10 mouse cellular contexts compared by ENCODE assay signal in the genomic region with DNA sequence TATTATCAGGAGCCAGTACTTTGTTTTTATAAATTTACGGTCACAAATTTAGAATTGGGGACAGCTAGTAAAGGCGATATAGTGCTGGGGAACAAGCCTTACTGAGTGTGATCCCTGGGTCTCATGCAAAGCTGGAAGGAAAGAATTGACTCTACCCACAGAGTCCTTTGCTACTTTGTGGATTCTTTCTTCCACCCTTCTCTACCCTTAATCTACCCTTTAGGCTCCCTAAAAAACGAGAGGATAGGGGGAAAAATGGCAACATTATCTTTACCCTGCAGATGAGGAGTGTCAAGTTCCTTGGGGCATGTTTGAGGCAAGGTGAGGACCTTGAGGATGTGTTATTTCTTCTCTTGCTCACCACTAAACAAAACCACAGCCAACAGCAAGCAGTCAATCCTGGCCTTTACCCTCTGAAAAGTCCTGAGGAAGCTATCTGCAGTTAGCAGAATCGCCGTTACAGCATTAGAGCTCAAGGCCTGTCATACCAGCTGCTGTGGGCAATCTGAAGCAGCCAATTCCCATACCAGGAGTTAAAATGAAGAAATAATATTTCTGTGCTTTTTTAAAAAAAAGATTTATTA. TPM values are rescaled to one million over a fixed set of nuclear protein-coding genes. Genes with fewer than 3 reads are reported as not detected.
A peak's percentile ranks its signal among the peaks of the same experiment; 100 is the strongest.
DNase-seq lines count a peak whose midpoint lies in the region; ATAC-seq and TF ChIP-seq lines count a peak whose summit lies in the region.
"Had no signal": no experiment of that assay in that cellular context is flagged by ENCODE, and none has a peak within 500 bp of the region (broad histone marks: within the 10 kb centered on the region; RNA-seq: fewer than 3 reads in every experiment).

No protein-coding gene starts in this region.

- peaks cover 7% of the 10 kb centered on the region; the same call in 1 of the 2 replicates for H3K4me1 ChIP-seq in heart, embryonic 11.5 days (ENCODE audit: control insufficient read depth, insufficient read depth, low read length)
- H3K4me1 ChIP-seq in G1E (ENCODE audit: insufficient read depth, low read depth, low read length): peaks cover 24% of the 10 kb centered on the region
- peaks cover 4% of the 10 kb centered on the region; the same call in 1 of the 2 replicates for H3K4me1 ChIP-seq in hindbrain, embryonic 11.5 days (replicated peaks; ENCODE audit: control insufficient read depth, insufficient read depth, low read length)

- peak overlapping the region; percentile 98 for H3K9ac ChIP-seq in heart, embryonic 11.5 days (ENCODE audit: low read depth, low read length)
- H3K9ac ChIP-seq in hindbrain, embryonic 11.5 days (ENCODE audit: low read depth, low read length): peak overlapping the region; percentile 78

- peak overlapping the region; percentile 91 for H3K4me2 ChIP-seq in heart, embryonic 11.5 days
- H3K4me2 ChIP-seq in hindbrain, embryonic 11.5 days (replicated peaks; ENCODE audit: low read depth, low read length): peak overlapping the region; percentile 48

- no peak overlapping the region for H3K27ac ChIP-seq in heart, embryonic 11.5 days (ENCODE audit: low read depth, low read length)
- H3K27ac ChIP-seq in hindbrain, embryonic 11.5 days (ENCODE audit: low read depth, low read length): no peak overlapping the region

- intact Hi-C loops in heart, postnatal 14 days (cut with DNase I): no loop called here
- intact Hi-C loops in left cerebral cortex, postnatal 36 days (cut with DNase I): no loop called here

- H3K9me3 ChIP-seq in heart, embryonic 11.5 days (replicated peaks; ENCODE audit: control insufficient read depth, low read length): no peaks in the 10 kb centered on the region
- no peaks in the 10 kb centered on the region for H3K9me3 ChIP-seq in G1E (replicated peaks)
- no peaks in the 10 kb centered on the region for H3K9me3 ChIP-seq in hindbrain, embryonic 11.5 days (ENCODE audit: control insufficient read depth, low read length)

- ATAC-seq in heart, embryonic 11.5 days (replicated peaks; ENCODE audit: insufficient number of reproducible peaks, low FRiP score, low TSS enrichment): no peak
- no peak for ATAC-seq in G1E (ENCODE audit: extremely low read depth, insufficient number of reproducible peaks, low FRiP score, poor library complexity, severe bottlenecking)
- no peak for ATAC-seq in hindbrain, embryonic 11.5 days (ENCODE audit: low FRiP score)
- ATAC-seq in megakaryocyte-erythroid progenitor cell, adult 5-6 weeks (replicated peaks; ENCODE audit: low FRiP score, low TSS enrichment, poor library complexity, severe bottlenecking): peak; percentile 59

- no peak for TF ChIP-seq CTCF in G1E (IDR thresholded peaks at IDR 0.05; ENCODE audit: low read depth, low read length)

- no peaks in the 10 kb centered on the region for H3K36me3 ChIP-seq in heart, embryonic 11.5 days (ENCODE audit: control insufficient read depth, insufficient read depth, low read length)
- H3K36me3 ChIP-seq in G1E (replicated peaks): peaks cover 26% of the 10 kb centered on the region
- no peaks in the 10 kb centered on the region for H3K36me3 ChIP-seq in hindbrain, embryonic 11.5 days (ENCODE audit: control insufficient read depth, insufficient read depth, low read length)

- no peaks in the 10 kb centered on the region for H3K27me3 ChIP-seq in heart, embryonic 11.5 days (ENCODE audit: control insufficient read depth, insufficient read depth, low read length)
- H3K27me3 ChIP-seq in G1E (ENCODE audit: insufficient read depth, low read length): no peaks in the 10 kb centered on the region
- H3K27me3 ChIP-seq in hindbrain, embryonic 11.5 days (ENCODE audit: control insufficient read depth, insufficient read depth, low read length): no peaks in the 10 kb centered on the region

- H3K4me3 ChIP-seq in heart, embryonic 11.5 days (ENCODE audit: low read depth, low read length): peak overlapping the region; percentile 78
- H3K4me3 ChIP-seq in G1E (ENCODE audit: low read depth, low read length): peak overlapping the region; percentile 98
- peak overlapping the region; percentile 53; the same call in 1 of the 2 replicates for H3K4me3 ChIP-seq in hindbrain, embryonic 11.5 days (ENCODE audit: low read depth, low read length)

- WGBS in heart, embryonic 11.5 days (ENCODE audit: insufficient replicate concordance): 61% methylated on average over 5 of the region's 5 CpGs
- 73% methylated on average over 5 of the region's 5 CpGs for WGBS in hindbrain, embryonic 11.5 days

- no peak for DNase-seq in heart, postnatal 14 days
- DNase-seq in G1E (ENCODE audit: low spot score): peak; percentile 21
- DNase-seq in hindbrain, embryonic 11.5 days (ENCODE audit: low spot score): no peak
- DNase-seq in B cell, adult 2 months: no peak
- DNase-seq in right cerebral cortex, postnatal 10 days (ENCODE audit: low spot score in 2 of 2): no peak
- no peak for DNase-seq in left cerebral cortex, postnatal 36 days (ENCODE audit: low spot score in 2 of 2)
- DNase-seq: gastrocnemius, postnatal 14 days; retina, postnatal 1 day had no signal

RNA-seq across cellular contexts. Expression of a gene that starts 1.1 kb away (rescaled TPM):
- 155 and 159 TPM in 2 replicates for polyA plus RNA-seq in heart, embryonic 11.5 days (2014; fragmentation: Nextera tagmentation; extraction: Ambion mirVana)
- 10 to 100 TPM; 11.2 to 12.1 TPM for total RNA-seq in heart, postnatal 14 days (2021)
- total RNA-seq in G1E (2014; fragmentation: Nextera tagmentation) (129 and 130 TPM in 2 replicates), G1E (2017) (344 and 355 TPM in 2 replicates)
- 6.7 and 8.0 TPM in 2 replicates for polyA plus RNA-seq in G1E (2012)
- polyA plus RNA-seq in hindbrain, embryonic 11.5 days (2014; fragmentation: Nextera tagmentation; extraction: Ambion mirVana): 226 and 233 TPM in 2 replicates
- 229 and 292 TPM in 2 replicates for total RNA-seq in megakaryocyte-erythroid progenitor cell, adult 5-6 weeks (2014; fragmentation: Nextera tagmentation)
- 334 and 389 TPM in 2 replicates for total RNA-seq in megakaryocyte-erythroid progenitor cell, adult 5-6 weeks (2017)
- total RNA-seq in left cerebral cortex, postnatal 36 days (2021): 10 to 100 TPM; 16.8 to 27.1 TPM

RNA-seq across cellular contexts. Expression of a gene that starts 29.1 kb away (rescaled TPM):
- 100 and 108 TPM in 2 replicates for polyA plus RNA-seq in heart, embryonic 11.5 days (2014; fragmentation: Nextera tagmentation; extraction: Ambion mirVana)
- 10 to 100 TPM; 50.0 to 52.9 TPM for total RNA-seq in heart, postnatal 14 days (2021)
- total RNA-seq in G1E (2014; fragmentation: Nextera tagmentation) (34.7 and 43.3 TPM in 2 replicates), G1E (2017) (106 and 121 TPM in 2 replicates)
- 25.8 and 40.0 TPM in 2 replicates for polyA plus RNA-seq in G1E (2012)
- 71.8 and 79.1 TPM in 2 replicates for polyA plus RNA-seq in hindbrain, embryonic 11.5 days (2014; fragmentation: Nextera tagmentation; extraction: Ambion mirVana)
- total RNA-seq in megakaryocyte-erythroid progenitor cell, adult 5-6 weeks (2014; fragmentation: Nextera tagmentation): 12.6 and 17.5 TPM in 2 replicates
- total RNA-seq in megakaryocyte-erythroid progenitor cell, adult 5-6 weeks (2017): 27.9 and 29.5 TPM in 2 replicates
- 100 to 1,000 TPM; 280 to 296 TPM for total RNA-seq in left cerebral cortex, postnatal 36 days (2021)

RNA-seq across cellular contexts. Expression of a gene that starts 47.5 kb away (rescaled TPM):
- 2.7 and 3.1 TPM in 2 replicates for polyA plus RNA-seq in heart, embryonic 11.5 days (2014; fragmentation: Nextera tagmentation; extraction: Ambion mirVana)
- 1 to 10 TPM; 1.2 to 1.6 TPM for total RNA-seq in heart, postnatal 14 days (2021)
- total RNA-seq in G1E (2014; fragmentation: Nextera tagmentation) (0.75 and 1.2 TPM in 2 replicates), G1E (2017) (2.0 and 2.6 TPM in 2 replicates)
- not detected in 2 replicates for polyA plus RNA-seq in G1E (2012)
- polyA plus RNA-seq in hindbrain, embryonic 11.5 days (2014; fragmentation: Nextera tagmentation; extraction: Ambion mirVana): 4.0 and 5.2 TPM in 2 replicates
- total RNA-seq in megakaryocyte-erythroid progenitor cell, adult 5-6 weeks (2014; fragmentation: Nextera tagmentation): 1.5 TPM in 1 of 2 replicates, not detected in the other
- 1.1 and 1.9 TPM in 2 replicates for total RNA-seq in megakaryocyte-erythroid progenitor cell, adult 5-6 weeks (2017)
- 1 to 10 TPM; 2.4 to 2.7 TPM for total RNA-seq in left cerebral cortex, postnatal 36 days (2021)

RNA-seq across cellular contexts. Expression of a gene that starts 58.6 kb away (rescaled TPM):
- 19.5 and 22.2 TPM in 2 replicates for polyA plus RNA-seq in heart, embryonic 11.5 days (2014; fragmentation: Nextera tagmentation; extraction: Ambion mirVana)
- total RNA-seq in heart, postnatal 14 days (2021): 10 to 100 TPM; 22.6 to 25.1 TPM
- total RNA-seq in G1E (2014; fragmentation: Nextera tagmentation): 16.9 and 18.9 TPM in 2 replicates
- 20.7 and 22.4 TPM in 2 replicates for total RNA-seq in G1E (2017)
- polyA plus RNA-seq in G1E (2012): 4.2 and 5.6 TPM in 2 replicates
- polyA plus RNA-seq in hindbrain, embryonic 11.5 days (2014; fragmentation: Nextera tagmentation; extraction: Ambion mirVana): 21.7 and 25.7 TPM in 2 replicates
- 13.2 and 20.7 TPM in 2 replicates for total RNA-seq in megakaryocyte-erythroid progenitor cell, adult 5-6 weeks (2014; fragmentation: Nextera tagmentation)
- total RNA-seq in megakaryocyte-erythroid progenitor cell, adult 5-6 weeks (2017): 20.0 and 20.4 TPM in 2 replicates
- 10 to 100 TPM; 25.6 to 32.1 TPM for total RNA-seq in left cerebral cortex, postnatal 36 days (2021)

Comparison
In these comparisons a context has a peak if more than half of its experiments do, and no peak if none do; other contexts are left out.
1. RNA of a gene that starts 1.1 kb away (total RNA-seq): 129 to 355 TPM in G1E and 229 to 389 TPM in megakaryocyte-erythroid progenitor cell, adult 5-6 weeks; 16.8 to 27.1 TPM in left cerebral cortex, postnatal 36 days and 11.2 to 12.1 TPM in heart, postnatal 14 days; every median in the first group is over 4 times any median in the second.
2. Peak in every context shown above with its lines, with median percentiles within 50 percentile points of each other: H3K4me3 ChIP-seq.